Mouse (Mus musculus): ENCODE measurements around the gene Olfr625-ps1.
"Not testable (repeated sequence)": the region's sequence is repeated elsewhere in the genome, so short reads cannot be mapped to it uniquely, and the experiment has no call there.

Gene Olfr625-ps1

DNA sequence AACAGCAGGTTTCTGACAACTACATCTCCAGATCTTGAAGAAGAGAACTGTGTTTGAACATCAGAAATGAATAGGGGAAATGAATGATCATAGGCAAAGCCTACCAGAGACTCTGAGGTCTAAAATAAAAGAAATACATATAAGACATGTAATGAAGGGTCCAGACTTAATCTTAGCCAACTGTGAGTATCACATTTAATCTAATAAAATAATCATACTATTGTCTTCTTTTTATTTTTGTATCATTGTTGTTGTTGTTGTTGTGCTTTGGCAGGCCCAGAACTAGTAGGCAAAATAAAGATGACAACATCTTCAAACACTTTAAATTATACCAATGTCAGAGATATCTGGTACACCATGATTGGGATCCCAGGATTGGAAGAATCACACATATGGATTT, at the start of gene Olfr625-ps1:
Gene Olfr625-ps1 (plus strand): TSS at position 301 of the 400 bp plus-strand sequence.
- DNase-seq (ENCODE audit: low spot score) = no peak

DNA sequence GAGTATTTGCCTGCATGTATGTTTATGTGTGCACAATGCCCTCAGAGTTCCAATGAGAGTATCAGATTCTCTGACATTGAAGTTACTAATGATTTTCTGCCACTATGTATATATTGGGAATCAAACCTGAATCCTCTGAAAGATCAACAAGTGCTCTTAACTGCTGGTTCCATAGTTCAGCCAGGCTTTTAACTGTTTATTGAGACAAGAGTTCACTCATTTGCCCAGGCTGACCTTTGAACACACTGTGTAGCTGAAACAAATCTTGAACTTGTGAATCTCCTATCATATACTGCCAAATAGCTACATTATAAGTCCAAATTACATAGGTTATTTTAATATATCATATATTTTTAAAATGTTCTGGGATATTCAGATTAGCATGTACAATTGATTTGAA, 45.7 kb upstream of the Olfr625-ps1 start:
- no peak for DNase-seq (ENCODE audit: low spot score)

- DNase-seq (ENCODE audit: low spot score) = no peak
These were observed 39.9 kb upstream of the Olfr625-ps1 start, which contains the start of gene Olfr622 for GRCm38 (mm10) chr7:103642602-103643001. Olfr622 (minus strand) TSS chr7:103642702.

- DNase-seq (ENCODE audit: low spot score) = no peak
These were observed 38.5 kb upstream of the Olfr625-ps1 start for GRCm38 (mm10) chr7:103644070-103644469.

- DNase-seq (ENCODE audit: low spot score) = no peak
These were observed 18.9 kb upstream of the Olfr625-ps1 start, which contains the start of gene Olfr623 for GRCm38 (mm10) chr7:103663598-103663997. Olfr623 (minus strand) TSS chr7:103663698.

DNA sequence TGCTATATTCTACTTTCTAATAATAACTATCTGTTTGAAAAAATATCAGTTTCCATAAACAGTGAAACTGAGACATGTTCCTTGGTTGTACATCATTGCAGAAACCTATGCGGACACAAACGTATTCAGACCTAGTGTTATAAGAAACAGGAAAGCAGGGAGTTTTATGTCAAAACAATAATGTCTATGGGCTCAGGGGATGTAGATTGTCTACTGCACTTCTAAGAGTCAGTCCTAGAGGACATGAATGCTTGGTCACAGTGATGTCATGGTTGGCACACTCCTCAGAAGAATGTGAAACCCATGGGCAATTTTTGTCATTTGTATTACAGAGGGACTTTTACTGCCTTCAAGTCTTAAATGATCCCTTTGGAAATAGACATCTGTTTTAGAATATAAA, 11.4 kb upstream of the Olfr625-ps1 start, which contains the start of gene Olfr624:
Gene Olfr624 (minus strand): TSS at position 101 of the 400 bp plus-strand sequence.
- no peak for DNase-seq (ENCODE audit: low spot score)

DNA sequence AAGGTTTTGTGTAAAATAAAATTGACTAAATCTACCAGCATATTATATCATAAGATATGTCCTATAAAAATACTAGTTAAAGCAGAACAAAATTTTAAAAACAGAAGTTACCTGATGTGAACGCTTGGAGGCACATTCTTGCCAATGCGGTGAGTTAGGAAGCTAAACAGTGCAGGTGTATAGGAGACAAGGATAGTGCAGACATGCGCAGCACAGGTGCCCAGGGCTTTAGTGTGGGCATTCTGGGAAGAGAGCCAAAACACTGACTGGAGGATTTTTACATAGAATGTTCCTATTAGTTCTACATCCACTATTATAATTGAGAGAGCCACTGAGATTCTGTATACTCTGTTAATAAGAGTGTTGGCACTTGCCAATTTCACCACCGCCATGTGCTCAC, 16.9 kb downstream of the Olfr625-ps1 start:
- no peak for DNase-seq (ENCODE audit: low spot score)

GRCm38 (mm10) chr7:103712024-103712423, 29.5 kb downstream of the Olfr625-ps1 start:
- DNase-seq (ENCODE audit: low spot score) = no peak

GRCm38 (mm10) chr7:103714371-103714770, 31.9 kb downstream of the Olfr625-ps1 start, which contains the start of gene Olfr243:
Olfr243 (plus strand) TSS chr7:103714671.
- no peak for DNase-seq (ENCODE audit: low spot score)

DNA sequence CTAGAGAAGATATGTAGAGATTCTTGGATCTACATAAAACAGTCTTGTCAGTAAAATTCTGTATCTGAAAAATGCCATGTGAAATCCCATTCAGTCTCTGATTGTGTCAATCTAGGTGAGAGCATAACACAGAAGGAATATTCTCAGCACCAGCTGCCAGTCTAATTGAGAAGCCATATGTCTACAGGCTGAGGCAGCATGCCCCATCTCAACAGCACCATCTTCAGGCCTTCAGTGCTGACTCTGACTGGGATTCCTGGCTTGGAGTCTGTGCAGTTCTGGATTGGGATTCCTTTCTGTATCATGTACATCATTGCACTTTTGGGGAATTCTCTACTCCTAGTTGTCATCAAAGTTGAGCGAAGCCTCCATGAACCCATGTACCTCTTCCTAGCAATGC, 33.9 kb downstream of the Olfr625-ps1 start:
- DNase-seq (ENCODE audit: low spot score) = not testable (repeated sequence)

DNA sequence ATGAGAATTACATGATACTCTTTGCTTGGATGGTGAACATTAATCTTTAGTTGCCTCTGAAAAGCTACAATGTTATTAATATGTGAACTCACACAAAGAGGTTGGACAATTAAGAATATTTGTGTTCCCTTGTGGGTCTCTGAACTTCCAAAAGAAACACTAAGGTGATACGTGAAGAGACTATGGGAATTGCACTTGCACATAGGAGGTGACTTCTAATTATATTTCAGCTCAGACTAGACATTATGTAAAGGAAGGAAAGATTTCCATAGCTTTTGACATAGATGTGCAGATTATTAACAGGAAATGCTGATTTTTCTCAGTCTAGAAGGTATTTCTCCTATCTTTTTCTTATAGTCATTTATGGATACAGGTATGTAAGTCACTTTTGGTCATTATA, 47.6 kb downstream of the Olfr625-ps1 start, which contains the start of gene Olfr628:
Gene Olfr628 (plus strand): TSS at position 301 of the 400 bp plus-strand sequence.
- no peak for DNase-seq (ENCODE audit: low spot score)
